Mouse (Mus musculus) kidney, postnatal 0 days (tissue): Measurements from ENCODE around the gene Zfp867. TPM values are rescaled to one million over a fixed set of nuclear protein-coding genes. Genes with fewer than 3 reads are reported as not detected.
A peak's percentile ranks its signal among the peaks of the same experiment; 100 is the strongest.

Experiments
- ATAC-seq: fragments of 200-750 bp; cut with Nextera tagmentation; replicated peaks from 2 replicates; pipeline ENCODE4 v1.8.0; 2017; ENCODE audit warnings: low read depth, moderate number of reproducible peaks, moderate TSS enrichment, moderate library complexity; ENCODE audit not compliant: low FRiP score
- DNase-seq: peaks from one replicate; pipeline ENCODE4 v3.0.0-alpha.2; 2016; ENCODE audit warnings: low spot score
- H3K27ac ChIP-seq: fragments of 300-500 bp; sonication (generic); 2 replicates; pipeline ENCODE4 v1.5.1; 2014; ENCODE audit warnings: mild to moderate bottlenecking
- H3K27me3 ChIP-seq: fragments of 300-500 bp; sonication (generic); 2 replicates; pipeline ENCODE4 v1.6.1; 2014; ENCODE audit warnings: low read length, mixed read lengths; ENCODE audit not compliant: insufficient read depth
- H3K36me3 ChIP-seq: fragments of 300-500 bp; sonication (generic); 2 replicates; pipeline ENCODE4 v1.6.1; 2014; ENCODE audit warnings: low read length, mixed read lengths; ENCODE audit not compliant: insufficient read depth
- H3K4me1 ChIP-seq: fragments of 300-500 bp; sonication (generic); replicated peaks from 2 replicates; pipeline ENCODE4 v1.6.1; 2014; ENCODE audit warnings: antibody characterized with exemption, low read length, mixed read lengths; ENCODE audit not compliant: insufficient read depth
- H3K4me2 ChIP-seq: fragments of 300-500 bp; sonication (generic); 2 replicates; pipeline ENCODE4 v1.6.1; 2014; ENCODE audit warnings: mild to moderate bottlenecking, low read length, moderate library complexity, mixed read lengths
- H3K4me3 ChIP-seq: fragments of 300-500 bp; sonication (generic); replicated peaks from 2 replicates; pipeline ENCODE4 v1.5.1; 2014; ENCODE audit warnings: low read depth, low read length
- H3K9ac ChIP-seq: fragments of 300-500 bp; sonication (generic); 2 replicates; pipeline ENCODE4 v1.6.1; 2014; ENCODE audit warnings: low read depth, low read length
- H3K9me3 ChIP-seq: fragments of 300-500 bp; sonication (generic); replicated peaks from 2 replicates; pipeline ENCODE4 v1.6.1; 2016; ENCODE audit warnings: low read length, inconsistent platforms, mixed read lengths
- CTCF ChIP-seq: IDR thresholded peaks from 2 replicates; pipeline ENCODE4 v1.5.1; 2016; ENCODE audit warnings: antibody characterized with exemption, low read depth, mild to moderate bottlenecking, moderate library complexity
- WGBS: fragments of 180-500 bp; shearing (Covaris S2); extraction: QIAGEN DNeasy Blood & Tissue Kit; methylation state at CpG from one replicate; pipeline ENCODE4 v1.1.7; 2014; 5-methylcytosine and 5-hydroxymethylcytosine counted together
- polyA plus RNA-seq: library from polyadenylated mRNA; unstranded; fragments of >200 nt; fragmentation: Nextera tagmentation; extraction: Ambion mirVana; gene quantifications from 2 replicates; pipeline ENCODE4 v1.2.1, GENCODE M21; 2015

Zfp867 gene
- polyA plus RNA-seq, 1 experiment from 2014 or later = 7.5 TPM

- H3K4me3 ChIP-seq = peak overlapping the region; percentile 74
- H3K4me2 ChIP-seq = peak overlapping the region; percentile 92
- ATAC-seq = peak; percentile 72
- H3K27ac ChIP-seq = peak overlapping the region; percentile 84
- H3K27me3 ChIP-seq = no peaks in the 10 kb centered on the region
- WGBS = 2% methylated on average over 37 of the region's 37 CpGs
- H3K9ac ChIP-seq = peak overlapping the region; percentile 91
- H3K9me3 ChIP-seq = no peaks in the 10 kb centered on the region
- DNase-seq = peak; percentile 11
- no peaks in the 10 kb centered on the region for H3K36me3 ChIP-seq
- H3K4me1 ChIP-seq = no peaks in the 10 kb centered on the region; the same call in 1 of the 2 replicates
- TF ChIP-seq CTCF = no peak
Measured at GRCm38 (mm10) chr11:59471413-59472325, 605 bp downstream of the Zfp867 start.

DNA sequence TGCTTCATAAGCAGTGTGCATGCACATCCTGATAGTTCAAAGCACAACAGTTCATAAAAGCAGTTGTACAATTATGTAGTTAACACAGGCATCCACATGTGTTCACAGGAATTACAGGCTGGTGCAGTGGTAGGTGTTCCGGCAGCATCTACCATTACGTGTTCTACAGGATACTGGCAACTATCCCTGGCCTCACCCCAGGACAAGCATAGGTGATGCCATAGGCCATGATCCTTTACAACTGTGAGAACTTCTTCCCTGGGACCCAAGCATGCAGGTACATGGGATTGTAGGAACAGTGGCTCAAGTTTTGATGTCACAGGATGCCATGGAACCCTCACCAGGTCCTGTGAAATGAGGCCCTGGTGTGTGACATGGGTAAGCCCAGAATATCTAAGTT lies 11.8 kb downstream of the Zfp867 start:
- Histone ChIP-seq H3K9me3 (peaks cover 15% of the 10 kb centered on the region), H3K27me3 (no peaks in the 10 kb centered on the region), H3K9ac (no peak overlapping the region), H3K4me2 (no peak overlapping the region), H3K36me3 (peaks cover 39% of the 10 kb centered on the region), H3K27ac (no peak overlapping the region), H3K4me3 (no peak overlapping the region), H3K4me1 (no peaks in the 10 kb centered on the region)
- 91% methylated on average over 2 of the region's 2 CpGs for WGBS
- TF ChIP-seq CTCF = no peak
- DNase-seq (no peak), ATAC-seq (no peak)

DNA sequence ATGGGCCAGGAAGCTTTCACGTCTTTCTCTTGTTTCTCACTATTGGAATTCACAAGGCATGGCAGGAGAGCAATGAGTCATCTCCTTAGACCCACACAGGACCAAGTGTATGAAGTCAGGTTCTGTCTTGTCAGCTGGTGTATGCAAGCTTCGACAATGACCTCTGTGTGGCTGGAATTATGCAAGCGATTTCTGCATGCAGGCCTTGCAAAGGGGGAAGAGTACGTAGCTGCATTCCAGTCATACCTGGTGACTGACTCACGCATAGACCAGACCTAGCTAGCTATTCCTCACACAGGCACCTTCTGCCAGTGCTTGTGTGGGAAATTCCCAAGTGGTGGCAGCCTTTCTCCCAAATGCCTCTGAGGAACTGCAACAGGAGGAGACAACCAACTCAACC lies 13.3 kb downstream of the Zfp867 start:
- DNase-seq = peak; percentile 65
- ATAC-seq = peak; percentile 96
- H3K36me3 ChIP-seq = peaks cover 50% of the 10 kb centered on the region
- H3K4me2 ChIP-seq = no peak overlapping the region
- H3K27me3 ChIP-seq = no peaks in the 10 kb centered on the region
- 42% methylated on average over 5 of the region's 5 CpGs for WGBS
- no peak for TF ChIP-seq CTCF
- H3K9ac ChIP-seq = no peak overlapping the region
- H3K27ac ChIP-seq = peak overlapping the region; percentile 77
- peaks cover 14% of the 10 kb centered on the region for H3K9me3 ChIP-seq
- H3K4me1 ChIP-seq = no peaks in the 10 kb centered on the region
- H3K4me3 ChIP-seq = no peak overlapping the region

GRCm38 (mm10) chr11:59456891-59457290 lies 15.4 kb downstream of the Zfp867 start:
- Histone ChIP-seq H3K9ac (no peak overlapping the region), H3K4me3 (no peak overlapping the region), H3K27ac (no peak overlapping the region), H3K4me1 (no peaks in the 10 kb centered on the region), H3K4me2 (no peak overlapping the region), H3K36me3 (peaks cover 36% of the 10 kb centered on the region), H3K9me3 (no peaks in the 10 kb centered on the region), H3K27me3 (no peaks in the 10 kb centered on the region)
- ATAC-seq = no peak
- no peak for DNase-seq
- 94% methylated on average over 2 of the region's 2 CpGs for WGBS
- no peak for TF ChIP-seq CTCF

GRCm38 (mm10) chr11:59456346-59456745 lies 15.9 kb downstream of the Zfp867 start:
- no peak for ATAC-seq
- Histone ChIP-seq H3K4me2 (no peak overlapping the region), H3K4me3 (no peak overlapping the region), H3K9ac (no peak overlapping the region), H3K27ac (no peak overlapping the region), H3K9me3 (no peaks in the 10 kb centered on the region), H3K27me3 (no peaks in the 10 kb centered on the region), H3K36me3 (peaks cover 36% of the 10 kb centered on the region), H3K4me1 (no peaks in the 10 kb centered on the region)
- 93% methylated on average over 2 of the region's 2 CpGs for WGBS
- TF ChIP-seq CTCF = no peak
- no peak for DNase-seq

- H3K36me3 ChIP-seq = peaks cover 26% of the 10 kb centered on the region
- 87% methylated on average over 4 of the region's 4 CpGs for WGBS
- no peak for DNase-seq
- peak within 1 kb of the TSS; percentile 84 for H3K4me3 ChIP-seq
- H3K9ac ChIP-seq = peak within 1 kb of the TSS; percentile 86
- peak within 1 kb of the TSS; percentile 91 for H3K27ac ChIP-seq
- no peak for TF ChIP-seq CTCF
- no peaks in the 10 kb centered on the region for H3K27me3 ChIP-seq
- peaks cover 13% of the 10 kb centered on the region for H3K4me1 ChIP-seq
- ATAC-seq = no peak
- H3K9me3 ChIP-seq = no peaks in the 10 kb centered on the region
- peak within 1 kb of the TSS; percentile 88 for H3K4me2 ChIP-seq
Measured at GRCm38 (mm10) chr11:59451086-59451485, 21.2 kb downstream of the Zfp867 start, which contains the start of gene Snap47. Gene Snap47, minus strand, starts transcription at chr11:59451186.
